Mouse (Mus musculus) megakaryocyte, embryonic 14.5 days (primary cell): ENCODE results near the gene Ntm.

Source experiments
- FLI1 ChIP-seq: IDR thresholded peaks from 2 replicates; pipeline ENCODE4 v1.6.1; 2012; ENCODE audit warnings: low read length, inconsistent platforms, mixed read lengths
- GATA1 ChIP-seq: IDR thresholded peaks from 3 replicates; pipeline ENCODE4 v1.6.1; 2012; ENCODE audit warnings: mixed read lengths, low read length, inconsistent platforms, borderline replicate concordance

DNA sequence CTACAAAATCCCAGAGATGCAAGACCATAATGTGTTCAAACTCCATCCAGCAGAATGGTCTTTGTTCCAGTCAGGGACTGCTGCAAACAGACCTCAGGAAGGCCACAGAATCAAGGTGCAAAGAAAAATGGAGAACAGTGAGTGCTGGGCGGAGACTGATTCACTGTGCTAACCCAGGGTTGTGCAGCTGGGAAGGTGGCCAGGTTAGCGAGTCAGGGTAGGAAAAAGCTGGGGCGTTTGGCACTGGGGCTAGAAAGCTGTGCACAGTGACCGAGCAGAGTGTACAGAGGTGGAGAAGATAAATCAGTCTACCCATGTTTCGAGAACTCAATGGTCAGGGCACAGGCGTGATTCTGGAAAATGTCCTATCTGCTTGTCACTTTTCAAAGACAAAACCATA is 291.1 kb downstream of the Ntm start:
- no peak for TF ChIP-seq FLI1
- TF ChIP-seq GATA1: no peak
